Mouse (Mus musculus): ENCODE results near the gene Lrrc8c.

DNA sequence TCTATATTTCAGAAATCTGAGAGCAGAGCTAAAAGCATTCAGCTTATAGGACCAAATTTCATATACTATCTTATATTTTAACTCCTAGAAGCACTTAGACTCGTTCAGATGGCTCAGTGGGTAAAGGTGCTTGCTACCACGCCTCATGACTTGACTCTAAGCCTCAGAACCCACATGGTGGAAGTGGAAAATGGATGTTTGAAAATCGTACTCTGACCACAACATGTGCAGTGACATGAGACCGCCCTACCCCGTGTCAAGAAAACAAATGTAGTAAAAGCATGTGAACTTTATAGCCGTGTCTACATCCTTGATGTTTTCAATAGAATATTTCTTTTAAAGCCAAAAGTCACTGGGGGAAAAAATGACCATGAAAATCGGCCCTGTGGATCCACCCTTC is 21.9 kb downstream of the Lrrc8c start:
- no peak for TF ChIP-seq POLR2A (IDR thresholded peaks at IDR 0.05; ENCODE audit: control insufficient read depth, extremely low read depth, insufficient read depth, low read length, poor library complexity)
- TF ChIP-seq CTCF (IDR thresholded peaks at IDR 0.05; ENCODE audit: borderline replicate concordance, control insufficient read depth, extremely low read depth, insufficient read depth, low read length, poor library complexity) = no peak

Data from thymus, adult 2 months (tissue).